Mouse (Mus musculus): Measurements from ENCODE around the gene Piezo1.

The Piezo1 gene

DNA sequence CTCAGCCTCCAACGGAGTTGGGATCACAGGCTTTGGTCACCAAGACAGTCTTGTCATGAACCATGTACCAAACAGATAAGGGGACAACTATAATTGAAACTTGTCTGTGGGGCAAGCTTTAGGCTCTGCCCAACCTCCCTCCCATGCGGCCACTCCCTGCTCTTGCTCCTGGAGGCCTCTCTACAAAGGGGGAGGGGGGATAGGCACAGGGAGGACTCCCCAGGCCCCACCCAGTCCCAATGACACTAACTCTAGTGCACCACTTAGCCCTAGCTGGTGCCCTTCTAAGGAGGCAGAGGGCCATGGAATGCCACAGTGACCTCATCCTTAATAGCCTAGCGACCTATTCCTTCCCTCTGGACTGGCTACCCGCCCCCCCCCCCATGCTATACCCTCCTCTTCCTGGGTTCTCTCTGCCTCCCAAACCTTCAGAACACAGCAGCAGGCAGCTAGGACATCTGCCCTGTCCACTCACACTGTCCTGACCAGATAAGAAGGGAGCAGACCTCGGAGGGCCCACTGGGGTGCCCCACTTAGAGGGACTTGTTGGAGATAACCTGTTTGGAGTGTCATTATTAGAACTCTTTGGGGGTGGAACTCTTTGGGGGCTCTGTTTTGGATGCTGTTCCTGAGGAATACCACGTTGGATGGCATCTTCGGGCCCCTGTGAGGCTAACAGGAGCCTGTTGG, 4.9 kb downstream of the Piezo1 start:
- no peak for DNase-seq (ENCODE audit: low spot score)

DNA sequence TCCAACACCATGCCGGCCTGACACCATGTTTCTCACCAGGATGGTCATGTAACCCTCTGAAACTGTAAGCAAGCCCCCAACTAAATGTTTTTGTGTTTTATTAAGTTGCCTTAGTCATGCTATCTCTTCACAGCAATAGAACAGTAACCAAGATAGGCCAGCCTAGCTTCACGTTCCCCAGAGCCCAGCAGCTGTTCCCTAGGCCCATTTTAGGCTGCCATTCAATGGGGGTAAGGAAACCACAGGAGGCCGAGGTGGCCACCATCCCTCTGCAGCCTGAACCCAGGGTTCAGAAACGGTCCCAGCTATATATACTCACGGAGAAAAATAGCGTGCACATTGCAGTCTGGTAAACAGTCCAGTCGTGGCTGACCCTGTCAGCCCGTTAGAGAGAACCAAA, 7.0 kb downstream of the Piezo1 start:
- no peak for DNase-seq (ENCODE audit: low spot score)

DNA sequence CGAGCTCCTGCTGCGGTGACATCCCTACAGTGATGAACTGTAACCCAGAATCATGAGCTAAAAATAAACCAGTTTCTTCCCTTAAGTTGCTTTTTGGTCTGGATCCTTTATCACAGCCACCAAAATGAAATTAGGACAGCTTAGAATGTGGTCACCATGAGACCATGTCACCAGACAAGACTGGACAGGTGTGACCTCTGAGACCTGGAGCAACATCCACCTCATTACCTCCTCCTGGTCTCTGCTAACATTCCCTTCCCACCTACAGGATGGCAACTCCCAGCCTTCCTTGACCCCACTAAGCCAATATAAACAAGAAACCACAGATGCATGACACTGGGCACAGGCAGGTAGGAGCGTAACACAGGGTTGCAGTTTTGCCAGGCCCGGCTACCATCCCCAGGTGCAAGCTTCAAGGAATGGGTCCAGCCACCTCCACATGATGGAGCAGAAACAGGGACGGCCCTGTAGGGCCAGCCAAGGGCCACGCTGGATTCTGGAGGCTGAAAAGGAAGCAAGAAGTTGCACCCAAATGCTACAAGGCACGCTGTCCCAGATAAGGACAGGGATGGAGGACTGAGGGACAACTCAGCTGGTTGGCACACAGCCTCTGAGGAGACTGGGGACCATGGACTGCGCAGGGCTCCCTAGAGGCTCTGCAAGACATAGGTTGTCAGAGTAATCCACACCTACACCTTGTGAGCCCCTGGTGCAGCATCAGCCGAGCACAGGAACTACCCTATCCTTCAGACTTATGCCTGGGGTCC, 12.6 kb downstream of the Piezo1 start:
- DNase-seq (ENCODE audit: low spot score): no peak

DNA sequence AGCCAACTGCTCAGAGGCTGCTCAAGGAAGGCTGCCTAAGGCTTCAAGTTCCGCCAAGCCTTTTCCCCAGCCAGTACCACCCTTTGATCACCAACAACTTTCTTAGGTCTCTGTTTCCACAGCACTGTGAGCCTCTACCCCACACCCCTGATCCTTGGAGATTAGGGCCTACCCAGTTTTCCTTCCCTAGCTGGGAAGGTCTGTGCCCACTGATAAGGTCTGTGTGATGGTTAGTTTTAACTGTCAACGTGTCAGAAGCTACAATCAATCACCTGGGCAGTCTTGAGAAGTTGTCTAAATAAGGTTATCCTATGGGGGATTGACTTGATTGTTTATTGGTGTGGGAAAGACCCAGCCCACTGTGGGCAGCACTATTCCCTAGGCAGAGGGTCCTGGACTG, 13.3 kb downstream of the Piezo1 start:
- DNase-seq (ENCODE audit: low spot score): no peak

DNA sequence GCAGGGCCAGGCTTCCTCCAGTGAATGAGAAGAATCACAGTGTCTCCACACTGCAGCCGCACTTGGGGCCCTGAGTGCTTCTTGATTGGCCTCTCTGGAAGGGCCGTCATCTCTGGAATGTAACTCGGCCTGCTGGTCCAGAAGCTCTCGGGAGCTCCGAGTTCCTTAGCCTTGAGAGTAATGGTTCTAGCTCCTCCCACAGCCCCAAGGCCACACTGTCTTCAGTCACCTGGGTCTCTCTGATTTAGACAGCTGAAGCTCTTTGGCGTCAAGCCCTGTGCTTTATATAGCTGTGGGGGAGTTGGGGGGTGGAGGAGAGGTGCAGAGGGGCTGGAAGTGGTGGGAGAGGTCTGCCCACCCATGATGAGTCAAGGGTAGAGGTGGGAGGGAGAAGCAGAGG, 14.1 kb downstream of the Piezo1 start:
- DNase-seq (ENCODE audit: low spot score): no peak

DNA sequence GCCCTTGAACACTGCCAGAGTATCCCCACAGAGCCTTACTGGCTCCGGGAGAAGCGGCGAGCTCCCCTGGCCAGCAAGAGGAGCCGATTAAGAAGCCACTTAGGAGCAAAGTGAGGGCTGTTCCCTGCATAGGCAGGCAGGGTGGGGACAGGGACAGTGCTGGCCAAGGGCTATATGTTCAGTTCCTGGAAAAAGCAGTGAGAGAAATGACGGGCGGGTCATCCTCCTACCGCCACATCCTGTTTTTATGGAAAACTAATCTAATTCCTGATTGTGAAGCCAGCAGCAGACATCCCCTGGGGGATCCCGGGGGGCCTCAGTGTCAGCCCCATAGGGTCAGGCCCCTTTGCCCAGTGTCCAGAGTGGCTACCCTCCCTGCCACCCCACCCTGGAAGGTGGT, 19.8 kb downstream of the Piezo1 start:
- DNase-seq (ENCODE audit: low spot score): no peak

DNA sequence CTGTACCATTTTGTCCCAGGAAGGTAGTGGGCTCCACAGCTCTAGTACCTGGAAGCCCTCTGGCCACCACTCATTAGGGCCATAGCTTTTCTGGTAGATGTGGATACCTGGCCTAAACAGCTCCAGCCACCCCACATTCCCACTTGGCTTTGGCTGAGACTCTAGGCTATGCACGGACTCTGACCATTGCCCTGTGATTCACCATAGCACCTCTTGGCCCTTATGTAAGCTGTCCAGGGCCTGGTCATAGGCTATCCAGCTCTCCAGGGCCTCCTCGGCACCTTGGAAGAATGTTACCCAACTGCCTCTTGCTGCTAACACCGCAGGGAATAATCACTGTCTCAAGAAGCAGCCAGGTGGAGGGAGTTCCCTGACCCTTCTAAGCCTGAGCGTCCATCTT, 22.0 kb downstream of the Piezo1 start:
- no peak for DNase-seq (ENCODE audit: low spot score)

DNA sequence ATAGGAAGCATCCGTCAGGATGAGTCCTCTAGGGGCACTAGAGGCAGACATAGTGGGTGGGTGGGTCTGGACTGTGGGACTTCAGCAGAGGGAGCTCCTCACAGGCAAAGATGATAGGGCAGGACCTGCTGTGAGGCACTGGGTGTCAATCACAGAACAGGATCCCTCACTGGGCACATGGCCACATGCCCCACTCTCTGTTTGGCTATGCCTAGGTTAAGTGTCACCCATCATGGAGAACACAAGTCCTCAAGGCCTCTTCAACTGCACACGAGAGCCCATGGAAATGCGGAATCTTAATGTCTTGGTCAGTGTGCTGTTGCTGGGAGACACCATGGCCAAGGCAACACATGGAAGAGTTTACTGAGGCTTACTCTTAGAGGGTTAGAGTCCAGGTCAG, 23.2 kb downstream of the Piezo1 start:
- DNase-seq (ENCODE audit: low spot score): no peak

DNA sequence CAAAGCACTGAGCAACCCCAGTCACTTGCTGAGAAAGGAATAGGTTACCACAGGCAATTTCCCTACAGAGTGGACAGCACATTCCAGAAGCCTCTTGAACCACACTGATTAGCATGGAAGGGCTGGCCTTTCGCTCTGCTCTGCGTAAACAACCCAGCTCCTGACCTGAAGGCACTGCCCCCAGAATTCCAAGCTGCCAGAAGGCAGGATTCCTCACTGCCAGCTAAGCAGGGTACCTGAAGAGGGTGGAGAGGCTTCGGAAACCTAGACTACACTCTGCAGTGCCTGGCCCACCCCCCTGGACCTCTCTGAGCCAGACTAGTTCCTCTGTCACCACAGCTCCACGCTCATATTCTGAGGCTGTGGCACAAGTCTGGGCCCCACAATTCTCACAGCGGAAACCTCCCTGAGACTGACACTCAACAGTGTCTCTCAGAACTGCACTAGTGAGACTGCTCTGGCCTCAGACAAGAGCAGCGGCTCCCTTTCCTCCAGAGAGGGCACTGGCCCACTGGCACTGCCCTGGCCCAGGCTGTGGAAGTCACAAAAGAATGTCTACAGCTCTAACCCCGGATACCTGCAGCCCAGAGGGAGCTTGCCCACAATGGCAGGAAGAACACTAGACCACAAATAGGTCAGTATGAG, 24.5 kb downstream of the Piezo1 start:
- DNase-seq (ENCODE audit: low spot score): no peak

DNA sequence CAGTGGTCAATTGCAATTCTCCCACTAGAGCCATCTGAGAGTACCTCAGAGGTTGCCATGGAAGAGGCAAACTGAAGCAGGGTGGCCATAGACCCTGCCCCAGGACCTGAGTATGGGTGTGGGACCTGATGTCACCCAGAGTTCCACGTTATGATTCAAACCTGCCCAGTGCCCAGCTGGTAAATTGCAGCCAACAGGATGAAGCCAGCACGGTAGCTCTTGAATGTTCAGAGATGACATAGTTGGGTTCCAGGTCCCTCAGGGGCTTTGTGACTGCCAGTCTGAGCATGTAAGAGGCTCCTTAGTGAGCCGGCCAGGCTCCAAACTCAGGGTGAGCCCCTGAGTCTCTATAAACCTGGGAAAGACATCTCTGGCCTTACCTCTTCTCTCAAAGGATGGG, 25.0 kb downstream of the Piezo1 start:
- no peak for DNase-seq (ENCODE audit: low spot score)

DNA sequence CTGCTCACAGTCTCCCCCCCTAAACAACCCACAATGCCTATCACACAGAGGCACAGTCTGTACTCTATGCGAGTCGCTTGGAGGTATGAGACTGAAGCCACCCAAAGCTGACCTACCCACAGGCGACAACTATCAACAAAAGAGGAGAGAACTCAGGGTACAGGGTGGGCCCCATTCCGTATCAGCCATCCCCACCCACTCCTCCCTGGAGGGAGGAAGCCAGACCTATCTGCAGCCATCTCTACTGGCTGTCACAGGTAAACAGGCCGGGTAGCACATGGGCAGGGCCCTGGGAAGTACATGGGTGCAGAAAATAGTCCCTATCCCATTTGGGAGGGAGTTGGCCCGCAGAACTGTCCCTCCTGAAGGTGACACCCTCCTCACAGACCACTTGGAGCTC, 26.1 kb downstream of the Piezo1 start:
- DNase-seq (ENCODE audit: low spot score): no peak

DNA sequence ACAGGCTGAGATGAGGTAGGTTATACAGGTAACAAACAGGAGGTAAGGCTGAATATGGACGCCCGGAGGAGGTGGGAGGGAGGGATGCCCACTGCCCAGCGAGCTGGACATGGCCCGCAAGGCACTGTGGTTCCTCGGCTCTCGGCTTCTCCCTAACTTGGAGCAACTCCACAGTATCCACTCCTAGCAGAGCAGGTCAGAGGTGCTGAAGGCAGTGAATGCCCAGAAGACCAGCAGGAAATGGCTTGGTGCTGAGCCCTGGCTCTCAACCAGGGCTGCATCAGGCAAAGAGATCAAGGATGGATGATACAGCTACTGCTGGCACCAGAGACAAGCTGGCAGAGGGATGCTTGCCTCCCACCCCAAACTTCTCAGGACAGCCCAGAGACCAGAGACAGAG, 26.6 kb downstream of the Piezo1 start:
- DNase-seq (ENCODE audit: low spot score): no peak

DNA sequence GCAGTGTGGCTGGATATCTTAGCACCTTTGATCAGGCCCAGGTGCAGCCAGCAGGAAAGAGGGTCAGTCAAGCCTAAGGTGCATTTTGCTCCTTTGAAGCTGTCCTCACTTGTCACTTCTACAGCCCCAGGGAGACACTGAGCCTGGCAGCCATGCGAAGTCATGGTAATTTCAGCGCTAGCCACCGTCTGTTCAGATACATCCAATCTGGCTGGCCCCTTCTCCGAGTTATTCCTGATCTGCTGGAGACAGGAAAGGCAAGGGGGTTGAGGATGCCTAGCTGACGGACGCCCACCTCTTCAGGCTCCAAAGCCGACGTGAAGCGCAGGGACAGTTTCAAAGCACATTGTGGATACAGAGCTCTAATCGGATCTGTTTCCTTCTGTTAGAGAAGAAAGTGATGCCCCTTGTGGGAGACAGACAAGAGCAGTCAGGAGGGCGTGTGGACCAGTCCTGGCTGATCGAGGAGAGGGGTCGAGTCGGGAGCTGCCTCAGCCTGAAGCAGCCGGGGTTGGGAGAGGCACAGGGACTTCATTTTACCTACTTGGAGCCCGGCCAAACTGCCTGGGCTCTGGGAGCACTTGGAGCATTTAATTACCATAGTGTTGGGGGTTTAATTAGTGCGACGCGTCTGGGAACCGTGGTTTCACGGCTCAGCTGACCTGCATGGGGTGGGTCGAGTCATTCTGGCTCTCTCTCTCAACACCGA, 27.3 kb downstream of the Piezo1 start:
- no peak for DNase-seq (ENCODE audit: low spot score)

DNA sequence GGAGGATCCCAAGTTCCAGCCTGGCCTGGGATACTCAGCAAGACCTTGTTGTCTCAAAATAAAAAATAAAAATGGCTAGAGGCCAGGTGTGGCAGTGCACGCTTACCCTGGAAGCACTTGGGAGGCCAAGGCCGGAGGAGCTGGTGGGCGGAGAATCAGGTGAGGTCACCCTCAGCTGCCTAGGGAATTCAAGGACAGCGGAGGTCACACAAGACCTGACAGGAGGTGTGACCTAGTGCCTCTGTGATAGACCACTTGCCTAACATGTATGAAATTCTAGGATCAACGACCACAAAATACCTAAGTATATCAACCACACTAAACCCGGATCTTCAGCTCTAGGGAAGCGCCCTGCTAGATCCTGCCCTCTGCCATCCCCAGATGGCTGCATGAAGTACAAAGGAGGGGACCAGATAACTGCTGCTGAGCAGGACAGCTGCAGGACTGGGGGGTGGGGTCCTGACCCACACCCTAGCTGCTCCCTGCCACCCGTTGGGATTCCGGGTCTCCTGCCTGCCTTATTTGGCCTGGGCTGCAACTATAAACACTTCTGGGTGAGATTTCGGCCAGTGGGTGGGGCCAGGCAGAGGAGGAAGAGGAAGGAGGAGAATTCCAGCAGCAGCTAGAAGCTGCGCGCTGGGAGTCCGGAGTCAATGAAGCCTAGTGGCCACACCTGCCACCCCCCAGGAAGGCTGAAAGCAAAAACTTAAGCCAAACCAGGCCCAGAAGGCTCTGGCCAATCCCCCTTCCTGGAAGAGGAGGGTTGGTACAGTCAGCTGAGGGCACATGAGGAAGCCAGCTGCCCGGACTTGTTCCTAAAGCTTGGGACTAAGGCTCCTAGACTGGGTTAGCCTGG, 28.1 kb downstream of the Piezo1 start:
- DNase-seq (ENCODE audit: low spot score): no peak

DNA sequence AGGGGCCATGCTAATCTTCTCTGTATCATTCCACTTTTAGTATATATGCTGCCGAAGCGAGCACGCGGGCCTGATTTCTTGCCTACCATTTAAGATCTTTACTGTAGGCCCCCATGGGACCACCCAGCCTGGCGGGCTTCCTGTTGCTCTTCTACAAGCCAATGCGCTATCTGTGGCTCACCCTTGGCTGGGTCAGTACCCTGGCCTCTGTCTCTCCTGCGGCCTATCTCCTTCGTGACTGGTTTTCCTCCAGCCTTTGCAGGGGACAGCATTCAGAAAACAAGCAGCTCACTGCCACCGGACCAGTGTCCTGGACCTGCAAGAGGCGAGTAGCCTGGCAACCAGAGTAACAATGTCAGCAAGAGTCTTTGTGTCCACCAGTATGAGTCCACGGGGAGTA, 30.5 kb downstream of the Piezo1 start:
- no peak for DNase-seq (ENCODE audit: low spot score)

DNA sequence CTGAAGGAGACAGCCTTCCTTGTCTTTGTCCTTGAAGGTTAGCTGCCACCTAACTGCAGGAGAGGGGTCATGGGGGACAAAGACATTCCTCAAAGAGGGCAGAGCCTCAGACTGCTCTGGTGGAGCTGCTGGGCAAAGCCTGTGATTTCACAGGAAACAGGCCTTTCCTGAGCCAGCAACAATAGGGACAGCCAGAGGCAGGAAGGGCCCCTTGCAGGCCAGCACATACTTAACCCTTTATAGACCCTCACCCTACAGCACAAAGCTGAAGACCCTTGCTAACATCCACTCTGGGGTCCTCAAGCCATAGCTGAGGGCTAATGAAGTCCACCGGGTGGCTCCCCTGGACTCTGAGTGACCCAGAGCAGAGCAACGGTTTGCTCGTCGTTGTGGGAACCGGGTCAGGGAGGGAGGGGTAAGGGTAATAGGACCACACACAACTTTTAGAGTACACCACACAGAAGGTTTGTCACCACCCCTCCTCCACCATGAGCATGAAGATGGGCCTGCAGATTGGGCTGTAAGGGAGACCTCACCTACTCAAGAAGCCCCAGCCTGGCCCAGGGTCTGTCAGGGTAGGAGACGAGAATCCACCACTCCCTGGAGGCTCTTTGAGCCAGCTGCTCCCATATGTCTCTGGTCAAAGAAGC, 33.5 kb downstream of the Piezo1 start:
- DNase-seq (ENCODE audit: low spot score): no peak

DNA sequence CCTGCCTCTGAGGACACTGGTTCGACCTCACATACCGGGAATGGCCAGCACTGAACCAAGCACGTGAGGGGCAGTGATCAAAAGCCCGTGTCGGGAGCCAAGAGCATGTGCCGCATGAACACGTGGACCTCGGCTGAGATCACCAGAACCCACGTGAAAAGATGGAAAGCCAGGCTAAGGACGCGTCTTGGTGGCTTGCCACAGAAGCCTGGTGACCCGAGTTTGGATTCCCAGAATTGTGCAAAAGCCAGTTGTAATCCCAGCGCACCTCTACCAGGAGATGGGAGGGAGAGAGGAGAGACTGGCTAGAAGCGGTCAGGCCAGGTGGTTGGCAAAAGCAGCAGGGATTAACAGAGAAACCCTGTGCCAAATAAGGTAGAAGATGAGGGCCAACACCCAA, 35.4 kb downstream of the Piezo1 start:
- DNase-seq (ENCODE audit: low spot score): no peak

DNA sequence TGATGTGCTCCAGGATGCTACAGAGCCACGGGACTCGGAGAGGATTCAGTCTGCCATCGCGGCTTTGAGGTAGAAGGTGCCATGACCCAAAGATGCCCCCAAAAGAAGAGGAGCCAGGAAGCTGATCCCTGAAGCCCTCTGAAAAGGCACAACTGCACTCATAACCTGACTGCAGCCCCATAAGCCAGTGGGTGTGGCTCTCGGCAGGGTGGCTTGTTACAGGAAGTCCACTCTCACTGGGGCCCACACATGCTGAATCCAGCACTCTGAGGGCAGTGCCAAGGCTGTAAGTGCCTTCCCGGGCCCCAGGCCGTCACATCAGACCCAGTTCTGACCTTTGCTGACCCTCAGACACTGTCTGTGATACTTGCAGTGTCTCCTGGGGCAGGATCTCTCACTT, 38.7 kb downstream of the Piezo1 start:
- DNase-seq (ENCODE audit: low spot score): no peak

DNA sequence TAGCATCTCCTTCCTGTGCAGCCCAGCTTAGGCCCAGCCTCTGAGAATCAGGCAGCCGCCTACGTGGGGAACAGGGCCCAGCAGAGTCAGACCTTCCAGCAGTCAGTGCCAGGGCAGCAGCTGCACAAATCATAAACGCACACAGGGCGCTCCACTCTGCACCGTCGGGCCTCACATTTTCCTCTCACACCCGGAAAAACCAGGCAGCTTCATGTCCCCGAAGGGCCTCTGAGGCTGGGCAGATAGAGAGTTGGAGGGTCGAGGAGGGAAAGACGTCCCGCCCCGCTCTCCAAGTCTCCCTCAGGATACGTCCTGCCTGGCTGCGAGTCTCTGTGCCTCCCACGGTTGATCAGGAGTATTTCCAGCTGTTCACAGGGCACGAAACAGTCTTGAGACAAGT, 39.6 kb downstream of the Piezo1 start:
- DNase-seq (ENCODE audit: low spot score): no peak

DNA sequence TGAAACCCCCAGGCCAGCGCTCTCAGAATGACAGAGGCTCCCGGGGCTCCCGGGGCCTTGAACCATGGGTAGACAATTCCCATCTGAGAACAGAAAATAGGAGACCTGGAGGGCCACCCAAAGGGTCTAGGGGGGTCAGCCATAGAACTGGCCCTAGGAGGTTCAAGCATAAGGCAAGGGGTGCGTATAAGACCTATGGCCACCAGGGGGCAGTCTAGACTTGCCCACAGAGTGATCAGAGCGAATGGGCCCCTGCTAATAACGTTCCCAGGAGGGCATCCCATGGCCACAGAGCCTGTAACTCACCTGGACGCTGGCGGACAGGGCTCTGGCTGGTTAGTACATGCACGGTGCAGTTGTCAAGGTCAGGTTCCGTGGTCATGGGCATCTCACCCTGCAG, 50.3 kb downstream of the Piezo1 start:
- peak; percentile 41 for DNase-seq (ENCODE audit: low spot score)

DNA sequence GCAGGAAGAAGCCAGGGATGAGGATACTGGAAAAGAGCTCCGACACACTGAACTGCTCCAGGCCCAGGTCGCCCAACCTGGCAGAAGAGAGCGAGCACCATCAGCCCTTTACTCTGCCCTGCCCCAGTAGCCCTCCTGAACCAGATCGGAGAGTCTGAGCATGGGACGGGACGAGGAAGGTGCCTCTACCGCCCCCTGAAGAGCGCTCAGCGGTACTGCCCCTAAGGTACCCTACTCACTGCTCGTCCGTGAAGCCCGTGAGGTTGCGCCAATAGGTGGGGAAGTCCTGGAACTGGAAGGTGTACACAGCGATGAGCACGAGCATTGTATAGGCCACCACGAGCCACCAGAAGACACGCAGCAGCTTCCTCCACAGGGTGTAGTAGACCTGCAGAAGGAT, 53.2 kb downstream of the Piezo1 start:
- no peak for DNase-seq (ENCODE audit: low spot score)
